Comparison of ENCODE assay signal across 8 mouse cellular contexts in genomic region chr6:112865021-112865531, GRCm38 (mm10).
A peak's percentile ranks its signal among the peaks of the same experiment; 100 is the strongest.
DNase-seq lines count a peak whose midpoint lies in the region; ATAC-seq and TF ChIP-seq lines count a peak whose summit lies in the region.

No protein-coding gene starts in this region.

- H3K27ac ChIP-seq in midbrain, embryonic 14.5 days (replicated peaks; ENCODE audit: low read depth, low read length), result peak overlapping the region; percentile 72
- peak overlapping the region; percentile 81 for H3K27ac ChIP-seq in testis, adult 2 months (ENCODE audit: control insufficient read depth, insufficient read depth, low read depth, low read length)

- DNase-seq in gastrocnemius, postnatal 10 days, result peak; percentile 34
- DNase-seq in gastrocnemius, adult 18-20 months (ENCODE audit: low spot score), result no peak
- peak; percentile 60 for DNase-seq in midbrain, embryonic 14.5 days
- DNase-seq in gastrocnemius, postnatal 25 days, result no peak

- 27% methylated on average over 6 of the region's 6 CpGs for WGBS in midbrain, embryonic 14.5 days

- H3K27me3 ChIP-seq in megakaryocyte, embryonic 14.5 days (replicated peaks), result no peaks in the 10 kb centered on the region
- H3K27me3 ChIP-seq in midbrain, embryonic 14.5 days (ENCODE audit: control insufficient read depth, insufficient read depth, low read length), result no peaks in the 10 kb centered on the region
- no peaks in the 10 kb centered on the region for H3K27me3 ChIP-seq in testis, adult 2 months (ENCODE audit: control insufficient read depth, insufficient read depth, low read length)

- no peak for TF ChIP-seq CTCF in testis, adult 2 months (IDR thresholded peaks at IDR 0.05; ENCODE audit: control insufficient read depth, insufficient read depth, insufficient replicate concordance, low read depth, low read length)

- peaks cover 100% of the 10 kb centered on the region for H3K4me1 ChIP-seq in megakaryocyte, embryonic 14.5 days
- peaks cover 45% of the 10 kb centered on the region for H3K4me1 ChIP-seq in midbrain, embryonic 14.5 days (ENCODE audit: control insufficient read depth, insufficient read depth, low read length)
- H3K4me1 ChIP-seq in testis, adult 2 months (ENCODE audit: control insufficient read depth, insufficient read depth, low read length), result peaks cover 4% of the 10 kb centered on the region

- ATAC-seq in megakaryocyte, adult 5-6 weeks (ENCODE audit: poor library complexity, severe bottlenecking), result no peak
- ATAC-seq in midbrain, embryonic 14.5 days (ENCODE audit: low FRiP score, low TSS enrichment), result 0 out of 2 replicates have a peak, but pooled peaks have one; percentile 44
- ATAC-seq in cerebellum, adult (ENCODE audit: insufficient number of reproducible peaks, low FRiP score, low TSS enrichment), result no peak

- H3K4me2 ChIP-seq in midbrain, embryonic 14.5 days (ENCODE audit: low read length), result 0 out of 2 replicates have a peak overlapping the region, but pooled peaks have one; percentile 6

- no peak overlapping the region for H3K9ac ChIP-seq in midbrain, embryonic 14.5 days (replicated peaks; ENCODE audit: low read length)

- peak overlapping the region; percentile 34 for H3K4me3 ChIP-seq in megakaryocyte, embryonic 14.5 days (replicated peaks)
- H3K4me3 ChIP-seq in midbrain, embryonic 14.5 days (replicated peaks; ENCODE audit: low read depth, low read length), result no peak overlapping the region
- H3K4me3 ChIP-seq in testis, adult 2 months (ENCODE audit: control insufficient read depth, low read depth, low read length), result no peak overlapping the region

- no peaks in the 10 kb centered on the region for H3K9me3 ChIP-seq in megakaryocyte, embryonic 14.5 days
- H3K9me3 ChIP-seq in midbrain, embryonic 14.5 days (ENCODE audit: control insufficient read depth, low read length), result no peaks in the 10 kb centered on the region

- peaks cover 66% of the 10 kb centered on the region for H3K36me3 ChIP-seq in megakaryocyte, embryonic 14.5 days (replicated peaks; ENCODE audit: low read length)
- no peaks in the 10 kb centered on the region for H3K36me3 ChIP-seq in midbrain, embryonic 14.5 days (ENCODE audit: control insufficient read depth, insufficient read depth, low read length)
- H3K36me3 ChIP-seq in testis, adult 2 months (ENCODE audit: control insufficient read depth, insufficient read depth, low read length), result no peaks in the 10 kb centered on the region

- no peak for TF ChIP-seq POLR2A in testis, adult 2 months (IDR thresholded peaks at IDR 0.05; ENCODE audit: control insufficient read depth, low read depth, low read length)

Comparison
In these comparisons a context has a peak if more than half of its experiments do, and no peak if none do; other contexts are left out.
1. DNase-seq: peak in gastrocnemius, postnatal 10 days (single experiment) and midbrain, embryonic 14.5 days (single experiment); none in gastrocnemius, adult 18-20 months (single experiment) and gastrocnemius, postnatal 25 days (single experiment).